Mouse (Mus musculus) limb, embryonic 14.5 days (tissue): ENCODE data around the gene Gm11042. TPM values are rescaled to one million over a fixed set of nuclear protein-coding genes. Genes with fewer than 3 reads are reported as not detected.

ENCODE experiments used
- ATAC-seq: fragments of 200-750 bp; cut with Nextera tagmentation; 2 replicates; pipeline ENCODE4 v1.8.0; 2017; ENCODE audit warnings: low read depth, moderate number of reproducible peaks, moderate TSS enrichment; ENCODE audit not compliant: low FRiP score
- DNase-seq: peaks from one replicate; pipeline ENCODE4 v3.0.0-alpha.2; 2015; ENCODE audit warnings: low spot score
- H3K27ac ChIP-seq: fragments of 300-500 bp; sonication (generic); replicated peaks from 2 replicates; pipeline ENCODE4 v1.5.1; 2014; ENCODE audit warnings: low read depth, mild to moderate bottlenecking, low read length, moderate library complexity, mixed read lengths
- H3K27me3 ChIP-seq: fragments of 300-500 bp; sonication (generic); 2 replicates; pipeline ENCODE4 v1.6.1; 2014; ENCODE audit warnings: low read length, mixed read lengths; ENCODE audit not compliant: control insufficient read depth, insufficient read depth
- H3K36me3 ChIP-seq: fragments of 300-500 bp; sonication (generic); 2 replicates; pipeline ENCODE4 v1.6.1; 2014; ENCODE audit warnings: mild to moderate bottlenecking, low read length, moderate library complexity, mixed read lengths; ENCODE audit not compliant: control insufficient read depth, insufficient read depth
- H3K4me1 ChIP-seq: fragments of 300-500 bp; sonication (generic); 2 replicates; pipeline ENCODE4 v1.6.1; 2014; ENCODE audit warnings: antibody characterized with exemption, low read length, mixed read lengths; ENCODE audit not compliant: control insufficient read depth, insufficient read depth
- H3K4me2 ChIP-seq: fragments of 300-500 bp; sonication (generic); replicated peaks from 2 replicates; pipeline ENCODE4 v1.6.1; 2014; ENCODE audit warnings: low read depth, mild to moderate bottlenecking, low read length, moderate library complexity; ENCODE audit not compliant: severe bottlenecking
- H3K4me3 ChIP-seq: fragments of 300-500 bp; sonication (generic); replicated peaks from 2 replicates; pipeline ENCODE4 v1.5.1; 2014; ENCODE audit warnings: low read length
- H3K9ac ChIP-seq: fragments of 300-500 bp; sonication (generic); 2 replicates; pipeline ENCODE4 v1.6.1; 2014; ENCODE audit warnings: mild to moderate bottlenecking, low read depth, low read length, moderate library complexity; ENCODE audit not compliant: severe bottlenecking
- H3K9me3 ChIP-seq: fragments of 300-500 bp; sonication (generic); 2 replicates; pipeline ENCODE4 v1.6.1; 2016; ENCODE audit warnings: low read length; ENCODE audit not compliant: control insufficient read depth
- POLR2A ChIP-seq: fragments of 200-500 bp; IDR thresholded peaks from 2 replicates; pipeline ENCODE4 v1.8.0; 2012; ENCODE audit warnings: inconsistent platforms, mild to moderate bottlenecking, moderate library complexity, borderline replicate concordance; ENCODE audit not compliant: insufficient read depth, insufficient read length; ENCODE audit errors: extremely low read depth
- WGBS: fragments of 180-500 bp; shearing (Covaris S2); extraction: QIAGEN DNeasy Blood & Tissue Kit; methylation state at CpG from one replicate; pipeline ENCODE4 v1.1.7; 2014; 5-methylcytosine and 5-hydroxymethylcytosine counted together
- polyA plus RNA-seq, 2 experiments: library from polyadenylated mRNA; depleted of rRNA in 1 of 2; stranded (reverse) in 1 of 2; unstranded in 1 of 2; fragments of >200 nt; fragmentation: Nextera tagmentation in 1 of 2; extraction: Ambion mirVana in 1 of 2; gene quantifications; 2 replicates each; pipeline versions ENCODE4 v1.2.1 to v1.2.3; 2012 to 2014

Gene Gm11042
- polyA plus RNA-seq, 2 experiments: not detected

DNA sequence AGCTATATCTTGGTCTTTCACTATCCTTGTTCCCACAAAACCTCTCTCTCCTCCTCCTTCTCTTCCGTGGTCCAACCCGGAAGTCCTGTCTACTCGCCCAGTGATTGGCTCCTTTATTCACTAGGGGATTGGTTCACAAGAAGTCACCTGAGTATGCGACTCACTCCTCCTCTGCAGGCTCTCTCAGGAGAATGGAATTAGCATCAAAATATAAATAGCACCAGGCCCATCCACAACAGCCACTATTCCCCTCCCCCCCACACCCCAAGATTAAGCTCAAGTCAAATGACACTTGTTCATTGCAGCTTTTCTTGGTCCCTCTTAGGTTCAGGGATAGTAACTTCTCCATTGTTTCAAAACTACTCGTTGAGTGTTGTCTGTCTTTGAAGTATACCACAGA lies 5.8 kb upstream of the Gm11042 start:
- H3K4me2 ChIP-seq: no peak overlapping the region
- ATAC-seq: no peak
- no peak overlapping the region for H3K9ac ChIP-seq
- no peak for DNase-seq
- no peaks in the 10 kb centered on the region for H3K9me3 ChIP-seq
- TF ChIP-seq POLR2A: no peak
- WGBS: 83% methylated on average over 5 of the region's 5 CpGs
- no peaks in the 10 kb centered on the region for H3K36me3 ChIP-seq
- H3K4me3 ChIP-seq: no peak overlapping the region
- H3K27ac ChIP-seq: no peak overlapping the region
- no peaks in the 10 kb centered on the region for H3K27me3 ChIP-seq
- no peaks in the 10 kb centered on the region for H3K4me1 ChIP-seq

DNA sequence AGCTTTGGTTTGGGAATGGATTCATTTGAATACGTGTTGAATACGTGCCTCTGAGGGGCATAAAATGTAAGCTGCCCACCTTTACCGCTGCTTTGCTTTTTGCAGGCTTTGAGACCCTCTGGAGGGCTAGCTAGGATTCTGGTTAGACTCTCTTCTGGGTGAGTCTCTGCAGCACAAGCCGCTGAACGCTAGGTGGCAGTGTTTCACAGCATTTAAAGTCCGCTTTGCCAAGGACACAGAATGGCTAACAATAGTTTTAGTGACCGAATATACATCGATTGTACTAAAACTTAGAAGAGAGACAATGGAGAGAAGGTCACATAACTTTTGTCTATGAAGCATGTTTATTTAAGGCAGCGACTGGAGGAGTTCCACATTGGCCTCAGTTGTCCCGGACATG lies 4.1 kb upstream of the Gm11042 start:
- no peaks in the 10 kb centered on the region for H3K9me3 ChIP-seq
- no peak for ATAC-seq
- WGBS: 18% methylated on average over 10 of the region's 10 CpGs
- peak; percentile 80 for DNase-seq
- H3K4me1 ChIP-seq: no peaks in the 10 kb centered on the region
- no peaks in the 10 kb centered on the region for H3K27me3 ChIP-seq
- no peak for TF ChIP-seq POLR2A
- H3K9ac ChIP-seq: no peak overlapping the region
- no peak overlapping the region for H3K4me2 ChIP-seq
- no peaks in the 10 kb centered on the region for H3K36me3 ChIP-seq
- no peak overlapping the region for H3K4me3 ChIP-seq
- H3K27ac ChIP-seq: no peak overlapping the region

DNA sequence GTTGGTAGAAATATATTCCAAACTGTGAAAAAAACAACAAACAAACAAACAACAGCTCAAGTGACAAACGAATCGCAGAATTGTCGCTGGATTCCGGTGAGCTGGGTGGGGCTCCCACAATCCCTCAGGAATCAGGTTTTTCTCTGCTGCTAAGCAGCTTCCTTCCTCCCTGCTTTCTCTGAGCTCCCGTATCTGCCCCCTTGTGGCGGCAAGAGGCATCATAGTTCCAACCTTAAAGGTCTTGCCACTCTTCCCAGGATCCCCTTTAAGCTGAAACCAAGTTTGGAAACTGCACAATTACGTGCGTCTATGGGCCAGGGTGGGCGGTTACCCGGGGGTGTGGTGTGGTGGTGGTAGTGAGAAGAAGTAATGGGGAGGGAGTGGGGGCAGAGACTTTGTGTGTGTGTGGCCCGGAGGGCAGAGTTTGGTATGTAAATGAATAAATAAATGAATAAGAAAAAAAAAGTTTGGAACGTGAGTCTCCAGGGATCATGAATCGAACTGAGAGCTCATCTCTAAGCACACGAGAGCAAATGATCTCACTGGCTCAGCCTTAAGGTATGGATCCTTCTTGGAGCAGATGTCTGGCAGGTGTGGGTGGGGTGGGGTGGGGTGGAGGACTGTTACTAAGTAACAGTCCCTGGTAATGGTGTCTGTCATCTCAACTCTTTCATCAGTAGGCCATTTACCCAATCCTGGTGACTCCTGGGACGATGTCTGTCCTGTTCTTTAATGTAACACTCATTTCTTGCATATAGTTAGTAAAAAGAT lies 980 bp upstream of the Gm11042 start:
- WGBS: 14% methylated on average over 15 of the region's 15 CpGs
- ATAC-seq (peak; percentile 89), DNase-seq (peak; percentile 85)
- TF ChIP-seq POLR2A: peak; percentile 61; the same call in 1 of the 2 replicates
- Histone ChIP-seq H3K27me3 (no peaks in the 10 kb centered on the region), H3K4me2 (peak overlapping the region; percentile 61), H3K9ac (peak overlapping the region; percentile 59), H3K4me3 (peak overlapping the region; percentile 51), H3K4me1 (no peaks in the 10 kb centered on the region), H3K36me3 (no peaks in the 10 kb centered on the region), H3K27ac (0 out of 2 replicates have a peak overlapping the region, but pooled peaks have one; percentile 19), H3K9me3 (no peaks in the 10 kb centered on the region)

DNA sequence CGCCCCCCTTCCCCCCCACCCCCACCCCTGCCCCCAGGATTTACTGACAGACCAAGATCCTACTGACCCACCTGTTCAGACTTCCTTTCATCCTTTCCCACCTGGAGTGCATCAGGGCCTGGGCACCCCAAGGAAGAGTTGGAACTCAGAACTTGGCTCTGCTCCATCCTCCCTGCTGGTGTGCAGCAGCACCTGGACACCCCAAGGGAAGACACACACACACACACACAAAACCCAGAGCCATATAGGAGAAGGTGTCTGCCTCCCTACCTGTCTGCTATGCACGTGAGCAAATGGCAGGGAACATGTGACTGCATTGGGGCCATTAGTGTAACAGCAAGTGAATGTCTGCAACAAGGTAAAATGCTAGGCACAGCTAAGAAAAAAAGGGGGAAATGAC lies 973 bp downstream of the Gm11042 start:
- no peak overlapping the region for H3K9ac ChIP-seq
- H3K36me3 ChIP-seq: no peaks in the 10 kb centered on the region
- no peak overlapping the region for H3K27ac ChIP-seq
- no peaks in the 10 kb centered on the region for H3K4me1 ChIP-seq
- WGBS: 48% methylated on average over 1 of the region's 2 CpGs
- DNase-seq: no peak
- H3K4me2 ChIP-seq: no peak overlapping the region
- no peak overlapping the region for H3K4me3 ChIP-seq
- H3K27me3 ChIP-seq: no peaks in the 10 kb centered on the region
- TF ChIP-seq POLR2A: no peak
- no peaks in the 10 kb centered on the region for H3K9me3 ChIP-seq
- no peak for ATAC-seq

DNA sequence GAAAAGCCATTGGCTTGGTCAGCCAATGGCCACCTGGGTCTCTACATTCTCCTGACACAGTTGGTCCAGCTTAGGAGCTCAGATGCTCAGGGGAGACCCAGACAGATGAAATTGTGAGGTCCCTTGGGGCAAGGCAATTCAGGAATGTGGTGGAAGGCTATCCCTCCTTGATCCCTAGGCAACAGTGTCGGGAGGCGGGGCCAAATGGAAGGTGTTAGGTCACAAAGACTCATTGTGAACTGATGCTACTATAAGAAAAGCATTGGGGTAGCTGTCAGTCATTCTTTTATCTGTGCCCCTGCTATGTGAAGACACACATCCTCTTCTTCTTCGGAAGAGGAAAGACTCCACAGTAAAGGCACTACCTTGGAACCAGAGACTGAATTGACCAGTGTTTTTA lies 3.6 kb downstream of the Gm11042 start:
- Histone ChIP-seq H3K4me3 (no peak overlapping the region), H3K27me3 (no peaks in the 10 kb centered on the region), H3K9me3 (no peaks in the 10 kb centered on the region), H3K9ac (no peak overlapping the region), H3K4me2 (no peak overlapping the region), H3K36me3 (no peaks in the 10 kb centered on the region), H3K4me1 (no peaks in the 10 kb centered on the region), H3K27ac (no peak overlapping the region)
- 85% methylated on average over 3 of the region's 3 CpGs for WGBS
- ATAC-seq: no peak
- no peak for DNase-seq
- no peak for TF ChIP-seq POLR2A
